Mouse (Mus musculus): Measurements from ENCODE around the gene Zfp622.
A peak's percentile ranks its signal among the peaks of the same experiment; 100 is the strongest.

Zfp622 gene

GRCm38 (mm10) chr15:25984067-25984733 lies at the start of gene Zfp622:
Zfp622 (plus strand) TSS chr15:25984366.
- DNase-seq (ENCODE audit: low read depth), result peak; percentile 99

- DNase-seq (ENCODE audit: low read depth), result no peak
These were observed 49.8 kb upstream of the Zfp622 start for GRCm38 (mm10) chr15:25934411-25934810.

- DNase-seq (ENCODE audit: low read depth), result no peak
These were observed 45.7 kb upstream of the Zfp622 start for GRCm38 (mm10) chr15:25938496-25938895.

DNA sequence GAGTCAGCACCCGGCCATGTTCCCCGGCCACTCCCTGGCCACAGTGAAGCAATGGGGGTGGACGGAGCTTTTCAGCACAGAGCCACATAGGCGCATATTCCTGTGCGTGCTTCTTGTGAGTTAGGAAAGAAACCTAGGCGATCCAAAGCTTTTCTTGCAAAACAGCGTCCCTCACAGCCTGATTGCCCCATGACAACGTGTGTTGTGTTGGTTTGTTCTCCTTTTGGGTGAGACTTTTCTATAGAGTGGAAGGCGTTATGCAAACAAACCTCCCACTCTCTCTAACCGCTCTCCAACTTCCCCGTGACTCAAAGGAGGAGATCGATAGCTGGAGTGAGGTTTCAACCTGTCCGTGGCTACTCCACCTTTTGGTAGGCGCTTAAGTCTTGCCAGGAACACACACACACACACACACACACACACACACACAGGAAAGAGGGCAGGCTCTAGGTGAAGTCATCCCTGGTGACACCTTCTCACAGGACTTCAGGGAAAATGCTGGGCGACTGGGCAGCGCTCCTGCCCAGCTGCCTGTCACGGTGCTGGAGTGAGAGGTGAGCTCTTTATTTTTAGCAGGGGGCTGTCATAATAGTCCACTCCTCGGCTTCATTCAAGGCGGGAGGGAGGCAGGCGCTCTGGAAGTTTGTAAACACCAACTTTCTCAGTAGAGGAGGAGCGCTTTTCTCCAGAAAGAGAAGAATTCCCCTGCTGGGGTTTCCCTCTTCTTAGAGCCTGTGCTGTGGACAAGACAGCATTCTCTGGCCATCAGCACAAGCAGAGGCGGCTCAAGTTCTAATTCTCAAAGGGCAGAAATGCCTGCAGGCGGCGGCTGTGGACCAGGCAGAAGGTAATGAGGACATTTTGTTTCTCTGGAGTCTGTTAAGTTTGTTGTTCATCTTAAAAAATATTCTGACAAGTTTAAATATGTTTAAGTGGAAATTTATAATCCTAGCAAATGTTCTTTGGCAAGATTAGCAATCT lies 43.5 kb upstream of the Zfp622 start:
- peak; percentile 40 for DNase-seq (ENCODE audit: low read depth)

- DNase-seq (ENCODE audit: low read depth), result no peak
These were observed 42.7 kb upstream of the Zfp622 start for GRCm38 (mm10) chr15:25941514-25941913.

- no peak for DNase-seq (ENCODE audit: low read depth)
These were observed 41.8 kb upstream of the Zfp622 start for GRCm38 (mm10) chr15:25942415-25942814.

DNA sequence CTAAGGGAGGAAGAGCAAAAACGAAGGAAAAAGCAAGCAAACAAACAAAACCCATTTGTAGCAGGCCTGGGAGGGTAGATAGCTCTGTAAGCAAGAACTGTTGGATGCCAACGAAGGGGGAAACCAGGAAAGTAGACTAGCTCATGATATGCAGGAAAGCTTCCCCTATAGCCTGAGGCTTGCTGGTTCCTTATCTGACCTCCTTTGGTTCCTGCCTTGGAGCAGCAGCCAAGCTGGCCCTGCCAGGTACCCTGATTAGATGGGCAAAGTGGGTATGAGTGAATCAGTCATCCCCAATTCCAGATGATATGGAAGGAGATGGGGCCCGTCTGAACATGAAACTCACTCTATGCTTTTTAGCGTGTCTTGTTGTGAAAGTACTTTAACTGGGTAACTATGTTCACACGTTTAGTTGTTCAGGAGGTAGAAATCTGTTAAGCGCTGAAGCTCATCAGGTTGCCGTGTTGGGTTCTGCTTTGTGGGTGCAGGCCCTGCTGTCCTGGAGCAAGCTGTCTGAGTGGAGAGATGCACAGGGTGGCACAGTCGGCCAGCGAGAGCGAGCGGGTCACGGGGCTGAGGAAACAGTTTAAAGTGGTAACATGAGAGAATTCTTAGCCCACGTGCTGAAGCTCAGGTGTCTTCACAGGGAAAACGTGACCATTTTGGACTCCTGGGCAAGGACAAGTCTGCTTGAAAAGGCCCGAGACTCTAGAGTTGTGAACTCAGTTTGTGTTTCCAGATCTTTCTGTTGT lies 40.6 kb upstream of the Zfp622 start:
- DNase-seq (ENCODE audit: low read depth), result no peak

DNA sequence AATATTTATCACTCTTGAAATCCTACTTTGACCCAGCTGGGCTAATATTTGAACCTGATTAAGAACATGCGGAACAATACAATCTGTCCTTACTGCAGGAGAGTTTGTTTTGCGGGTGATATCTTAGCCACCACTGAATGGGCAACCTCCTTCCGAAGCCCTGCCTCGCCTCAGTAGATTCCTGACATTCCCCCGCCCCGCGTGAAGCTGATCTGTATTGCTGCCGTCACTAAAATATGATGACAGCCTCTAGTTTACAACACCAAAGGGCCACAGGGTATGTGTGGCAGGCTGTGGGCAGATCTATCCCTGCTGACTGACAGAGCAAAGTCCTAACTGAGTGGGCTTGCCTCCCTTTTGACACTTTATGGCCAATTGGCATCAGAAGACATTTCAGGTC lies 38.9 kb upstream of the Zfp622 start:
- DNase-seq (ENCODE audit: low read depth), result no peak

DNA sequence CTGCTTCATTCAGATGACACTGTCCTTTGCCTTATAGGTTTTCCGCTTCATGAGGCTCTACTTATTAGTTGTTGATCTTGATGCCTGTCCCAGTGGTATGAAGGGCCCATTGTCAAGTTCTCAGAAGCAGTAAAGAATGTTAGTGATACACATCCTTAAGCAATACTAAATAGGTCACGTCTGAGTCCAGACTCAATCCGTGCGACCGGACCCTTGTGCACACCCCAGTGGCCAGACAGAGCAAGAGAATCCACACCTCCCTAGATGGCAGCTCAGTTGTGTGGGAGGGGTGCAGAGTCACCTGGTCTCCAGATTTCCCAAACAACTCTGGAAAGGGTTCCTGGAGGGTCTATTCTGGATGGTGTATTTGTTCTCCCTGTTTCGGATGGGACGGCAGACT lies 37.7 kb upstream of the Zfp622 start:
- DNase-seq (ENCODE audit: low read depth), result no peak

DNA sequence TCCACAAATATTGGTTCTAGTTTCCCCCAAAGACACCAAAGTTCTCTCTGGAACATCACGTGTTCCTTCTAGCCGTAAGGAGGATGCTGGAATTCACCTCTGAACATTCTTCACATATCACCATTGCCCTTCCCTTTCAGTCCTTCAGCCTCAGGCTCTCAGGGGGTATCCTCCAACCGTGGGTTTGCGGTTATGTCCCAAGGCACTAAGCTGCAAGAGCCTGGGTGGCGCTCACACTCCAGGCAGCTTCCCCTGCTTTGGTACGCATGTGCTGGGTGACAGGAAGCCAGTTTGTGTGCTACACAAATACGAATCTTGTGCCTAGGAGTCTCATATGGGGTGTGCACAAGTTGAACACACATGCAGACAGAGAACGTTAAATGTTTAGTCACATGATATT lies 36.8 kb upstream of the Zfp622 start:
- no peak for DNase-seq (ENCODE audit: low read depth)

DNA sequence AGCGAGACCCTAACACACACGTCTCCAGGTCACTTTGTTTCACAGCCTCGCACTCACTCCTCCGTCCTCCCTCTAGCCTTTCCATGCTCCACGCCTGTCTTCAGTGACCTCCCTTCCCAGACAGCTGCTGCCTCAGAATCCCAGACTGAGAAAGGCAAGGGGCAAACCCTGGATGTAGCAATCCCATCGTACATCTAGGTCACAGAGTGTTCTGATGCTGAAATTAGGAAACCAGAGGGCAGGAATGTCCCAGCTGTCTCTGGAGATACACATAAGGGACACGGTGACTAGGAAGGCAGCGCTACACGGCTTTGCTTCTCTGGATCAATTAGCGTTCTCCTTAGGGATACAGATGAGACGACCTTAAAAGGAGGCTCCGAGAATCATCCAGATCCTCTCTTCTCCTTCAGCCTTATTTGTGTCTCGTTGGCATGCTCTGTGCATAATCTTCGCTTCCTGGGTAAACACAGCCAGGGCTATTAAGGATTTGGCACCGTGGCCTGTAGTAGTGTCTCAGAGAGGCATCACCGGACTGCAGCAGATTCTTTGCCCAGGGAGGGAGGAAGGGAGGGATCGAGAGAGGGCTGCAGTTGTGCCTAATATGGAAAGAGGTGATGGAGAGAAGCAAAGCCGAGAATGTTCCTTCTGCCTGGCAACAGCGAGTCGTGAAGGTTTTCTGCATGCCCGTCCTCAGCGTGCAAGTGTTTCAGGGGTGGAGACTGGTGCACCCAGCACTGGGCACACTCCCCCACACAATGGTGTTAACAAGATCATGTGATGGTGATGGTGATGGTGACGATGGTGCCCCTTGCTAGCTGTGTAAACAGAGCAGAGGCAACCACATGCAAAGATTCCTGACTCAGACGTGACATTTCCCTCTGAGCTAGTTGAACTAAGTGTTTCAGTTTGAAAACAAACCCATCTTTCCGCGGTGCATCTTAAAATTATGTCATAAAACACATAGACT lies 35.6 kb upstream of the Zfp622 start:
- DNase-seq (ENCODE audit: low read depth), result no peak

DNA sequence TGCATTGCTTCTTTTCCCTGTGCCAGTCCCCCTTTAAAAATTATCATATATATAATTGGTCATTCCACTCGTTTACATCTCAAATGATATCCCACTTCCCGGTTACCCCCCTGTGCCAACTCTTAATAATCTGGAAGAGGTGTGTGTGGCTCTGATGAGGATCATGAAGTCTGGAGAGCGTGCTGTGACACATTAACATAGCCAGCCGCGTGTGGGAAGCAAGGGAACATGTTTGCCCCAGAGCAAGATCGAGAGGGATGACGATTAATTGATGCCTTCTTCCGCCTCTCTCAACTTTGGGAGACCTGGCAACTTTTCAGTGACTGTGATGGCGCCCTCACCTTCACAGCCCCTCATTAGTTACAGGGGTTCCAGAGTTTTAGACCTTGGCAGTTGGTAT lies 34.5 kb upstream of the Zfp622 start:
- DNase-seq (ENCODE audit: low read depth), result no peak

DNA sequence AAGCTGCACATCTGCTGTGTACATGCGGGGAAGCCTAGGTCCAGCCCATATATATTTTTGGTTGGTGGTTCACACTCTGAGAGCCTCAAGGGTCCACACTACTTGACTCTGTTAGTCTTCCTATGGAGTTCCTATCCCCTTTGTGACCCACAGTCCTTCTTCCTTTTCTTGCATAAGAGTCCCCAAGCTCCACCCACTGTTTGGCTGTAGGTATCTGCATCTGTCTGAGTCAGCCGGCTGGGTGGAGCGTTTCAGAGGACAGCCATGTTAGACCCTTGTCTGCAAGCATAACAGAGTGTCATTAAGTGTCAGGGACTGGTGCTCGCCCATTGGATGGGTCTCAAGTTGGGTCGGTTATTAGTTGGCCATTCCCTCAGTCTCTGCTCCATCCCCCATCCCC lies 33.6 kb upstream of the Zfp622 start:
- no peak for DNase-seq (ENCODE audit: low read depth)

DNA sequence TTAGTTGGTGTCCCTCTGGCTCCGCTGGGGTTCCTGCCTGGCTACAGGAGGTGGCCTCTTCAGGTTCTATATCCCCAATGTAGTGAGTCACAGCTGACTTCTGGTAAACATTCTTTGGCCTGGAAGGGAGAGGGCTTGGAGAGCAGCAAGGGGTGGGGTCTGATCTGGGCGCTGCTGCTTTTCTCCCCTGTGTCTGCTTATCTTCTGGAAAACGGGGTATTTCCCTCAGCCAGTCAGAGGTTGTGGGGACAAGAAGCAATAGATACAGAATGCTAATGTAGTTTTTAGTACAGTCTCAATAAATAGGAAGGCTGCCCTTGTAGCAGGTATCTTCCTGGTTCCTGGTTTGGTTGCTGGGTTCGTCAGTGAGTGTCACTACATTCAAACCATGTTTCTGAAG lies 33.1 kb upstream of the Zfp622 start:
- no peak for DNase-seq (ENCODE audit: low read depth)

GRCm38 (mm10) chr15:25956001-25956400 lies 28.2 kb upstream of the Zfp622 start:
- no peak for DNase-seq (ENCODE audit: low read depth)

GRCm38 (mm10) chr15:25956422-25957117 lies 27.6 kb upstream of the Zfp622 start:
- peak; percentile 72 for DNase-seq (ENCODE audit: low read depth)

- DNase-seq (ENCODE audit: low read depth), result no peak
These were observed 26.5 kb upstream of the Zfp622 start for GRCm38 (mm10) chr15:25957651-25958050.

DNA sequence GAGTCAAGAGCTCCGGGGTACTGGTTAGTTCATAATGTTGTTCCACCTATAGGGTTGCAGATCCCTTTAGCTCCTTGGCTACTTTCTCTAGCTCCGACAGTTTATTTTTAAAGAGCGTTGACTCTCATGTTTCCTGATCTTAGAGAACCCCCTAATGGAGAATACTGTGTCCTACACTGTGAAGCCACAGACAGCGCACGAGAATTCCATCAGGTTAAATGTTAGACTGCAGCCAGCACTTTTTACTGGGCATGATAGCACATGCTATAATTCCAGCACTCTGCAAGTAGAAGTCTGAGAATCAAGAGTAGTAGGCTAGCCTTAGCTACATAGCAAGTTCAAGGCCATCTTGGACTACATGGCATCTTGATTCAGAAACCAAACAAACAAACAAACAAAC lies 24.8 kb upstream of the Zfp622 start:
- DNase-seq (ENCODE audit: low read depth), result peak; percentile 85

DNA sequence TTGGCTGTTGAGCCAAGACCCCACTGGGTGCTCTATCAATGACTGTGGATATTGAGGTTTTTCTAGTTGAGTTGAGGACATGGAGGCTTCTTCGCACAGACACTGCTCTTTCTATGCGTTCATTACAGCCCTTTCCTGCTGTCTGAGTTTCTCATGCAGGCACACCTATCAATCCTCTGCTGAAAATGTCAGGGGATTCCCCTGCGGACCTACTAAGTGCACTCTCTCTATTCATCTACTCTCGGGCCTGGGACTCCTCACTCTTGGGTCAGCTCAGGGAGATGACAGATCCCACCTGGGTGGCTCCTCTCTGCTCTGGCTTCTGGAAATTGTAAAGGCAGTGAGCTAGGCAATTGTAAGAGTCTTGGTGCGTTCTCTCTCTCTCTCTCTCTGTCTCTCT lies 23.9 kb upstream of the Zfp622 start:
- DNase-seq (ENCODE audit: low read depth), result no peak

GRCm38 (mm10) chr15:25966220-25966774 lies 17.9 kb upstream of the Zfp622 start:
- no peak for DNase-seq (ENCODE audit: low read depth)

All from NIH3T3 (cell line).